Mouse (Mus musculus): ENCODE data around the gene Abhd17a. TPM values are rescaled to one million over a fixed set of nuclear protein-coding genes. Genes with fewer than 3 reads are reported as not detected.

Abhd17a gene
- polyA plus RNA-seq, 1 experiment from 2014 or later: 121 TPM

DNA sequence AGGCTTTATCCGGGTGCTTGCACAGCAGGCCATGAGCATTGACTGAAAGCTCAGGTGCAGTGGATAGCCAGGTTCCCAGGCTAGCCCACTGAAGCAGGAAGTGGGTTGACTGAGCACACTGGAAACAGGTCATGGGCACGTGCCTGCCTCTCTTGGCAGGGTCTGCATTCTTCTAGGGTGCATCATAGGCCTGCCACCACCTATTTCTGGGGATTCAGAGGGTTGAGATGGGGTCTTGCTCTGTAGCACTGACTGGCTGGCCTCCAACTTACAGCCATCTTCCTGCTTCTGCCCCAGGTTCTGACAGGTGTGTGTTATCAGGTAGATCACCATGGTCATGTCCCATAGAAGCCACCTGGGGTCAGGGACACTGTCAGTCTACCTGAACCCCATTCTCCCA lies 14.8 kb upstream of the Abhd17a start:
- H3K4me1 ChIP-seq (ENCODE audit: control insufficient read depth, insufficient read depth, low read length): peaks cover 11% of the 10 kb centered on the region
- no peak overlapping the region for H3K4me3 ChIP-seq (ENCODE audit: low read depth, low read length)
- H3K36me3 ChIP-seq (ENCODE audit: control insufficient read depth, insufficient read depth, low read length): peaks cover 14% of the 10 kb centered on the region
- no peak for DNase-seq (ENCODE audit: low spot score)
- H3K27me3 ChIP-seq (ENCODE audit: control insufficient read depth, insufficient read depth, low read length): no peaks in the 10 kb centered on the region
- 94% methylated on average over 2 of the region's 2 CpGs for WGBS
- ATAC-seq (ENCODE audit: insufficient number of reproducible peaks, low FRiP score, low TSS enrichment, low read depth): no peak
- no peak overlapping the region for H3K27ac ChIP-seq (replicated peaks; ENCODE audit: low read depth, low read length)
- no peaks in the 10 kb centered on the region for H3K9me3 ChIP-seq (ENCODE audit: control insufficient read depth, low read length)
- H3K4me2 ChIP-seq (ENCODE audit: low read depth, severe bottlenecking): no peak overlapping the region
- H3K9ac ChIP-seq (ENCODE audit: low read length): no peak overlapping the region

DNA sequence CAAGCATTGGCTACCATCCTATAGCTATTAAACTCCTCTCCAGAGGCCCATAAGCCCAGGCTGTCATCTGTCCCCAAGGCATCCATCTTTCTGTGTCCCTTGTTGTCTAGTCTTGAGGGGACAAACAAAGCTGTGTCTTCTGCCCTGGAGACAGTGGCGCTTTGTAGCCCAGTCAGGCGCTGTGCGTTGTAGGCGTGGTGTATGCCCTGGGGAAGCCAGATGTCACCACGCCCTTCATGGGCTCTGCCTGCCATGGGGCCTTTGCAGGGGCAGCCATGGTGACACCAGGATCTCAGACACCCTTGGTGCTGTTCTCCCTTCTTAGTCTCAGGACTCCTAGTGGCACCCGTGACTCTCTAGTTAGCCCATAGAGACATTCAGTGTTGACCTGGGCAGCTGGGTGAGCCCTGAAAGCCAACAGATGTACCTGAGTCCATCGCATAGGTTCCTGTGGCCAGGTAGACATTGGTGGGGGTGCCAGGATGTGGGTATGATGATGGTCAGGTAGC lies 13.9 kb upstream of the Abhd17a start:
- no peak for DNase-seq (ENCODE audit: low spot score)

DNA sequence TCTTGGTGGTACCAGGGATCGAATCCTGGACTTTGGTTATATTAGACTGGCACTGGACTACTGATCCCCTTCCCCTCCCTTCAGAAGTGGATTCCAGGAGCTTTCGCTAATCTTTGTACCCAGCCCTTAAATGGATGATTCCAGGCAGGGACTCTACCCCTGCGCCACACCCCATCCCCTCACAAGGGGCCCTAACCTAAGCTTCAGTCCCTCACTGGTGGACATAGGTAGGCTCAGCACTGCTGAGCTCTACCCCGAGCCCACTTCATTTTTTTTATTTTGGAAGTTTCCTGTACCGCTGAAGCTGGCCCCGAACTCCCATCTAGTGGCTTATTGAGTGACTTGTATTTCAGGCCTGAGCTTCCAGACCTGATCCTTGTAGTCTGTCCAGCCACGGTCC lies 13.2 kb upstream of the Abhd17a start:
- Histone ChIP-seq H3K4me1 (ENCODE audit: control insufficient read depth, insufficient read depth, low read length) (peaks cover 11% of the 10 kb centered on the region), H3K4me2 (ENCODE audit: low read depth, severe bottlenecking) (peak overlapping the region; percentile 90), H3K9ac (ENCODE audit: low read length) (peak overlapping the region; percentile 53), H3K36me3 (ENCODE audit: control insufficient read depth, insufficient read depth, low read length) (peaks cover 11% of the 10 kb centered on the region), H3K27ac (replicated peaks; ENCODE audit: low read depth, low read length) (peak overlapping the region; percentile 73; the same call in 1 of the 2 replicates), H3K27me3 (ENCODE audit: control insufficient read depth, insufficient read depth, low read length) (no peaks in the 10 kb centered on the region), H3K9me3 (ENCODE audit: control insufficient read depth, low read length) (no peaks in the 10 kb centered on the region), H3K4me3 (ENCODE audit: low read depth, low read length) (peak overlapping the region; percentile 71)
- 34% methylated on average over 7 of the region's 7 CpGs for WGBS
- ATAC-seq (ENCODE audit: insufficient number of reproducible peaks, low FRiP score, low TSS enrichment, low read depth): 0 out of 2 replicates have a peak, but pooled peaks have one; percentile 0
- no peak for DNase-seq (ENCODE audit: low spot score)

More for the DNA sequence above, 13.9 kb upstream of the Abhd17a start:
- peaks cover 11% of the 10 kb centered on the region for H3K4me1 ChIP-seq (ENCODE audit: control insufficient read depth, insufficient read depth, low read length)
- H3K36me3 ChIP-seq (ENCODE audit: control insufficient read depth, insufficient read depth, low read length): peaks cover 14% of the 10 kb centered on the region
- H3K4me3 ChIP-seq (ENCODE audit: low read depth, low read length): peak overlapping the region; percentile 71
- H3K9me3 ChIP-seq (ENCODE audit: control insufficient read depth, low read length): no peaks in the 10 kb centered on the region
- H3K27ac ChIP-seq (replicated peaks; ENCODE audit: low read depth, low read length): no peak overlapping the region
- no peak for ATAC-seq (ENCODE audit: insufficient number of reproducible peaks, low FRiP score, low TSS enrichment, low read depth)
- 86% methylated on average over 7 of the region's 7 CpGs for WGBS
- H3K27me3 ChIP-seq (ENCODE audit: control insufficient read depth, insufficient read depth, low read length): no peaks in the 10 kb centered on the region
- H3K4me2 ChIP-seq (ENCODE audit: low read depth, severe bottlenecking): peak overlapping the region; percentile 90; the same call in 1 of the 2 replicates
- H3K9ac ChIP-seq (ENCODE audit: low read length): peak overlapping the region; percentile 53; the same call in 1 of the 2 replicates

DNA sequence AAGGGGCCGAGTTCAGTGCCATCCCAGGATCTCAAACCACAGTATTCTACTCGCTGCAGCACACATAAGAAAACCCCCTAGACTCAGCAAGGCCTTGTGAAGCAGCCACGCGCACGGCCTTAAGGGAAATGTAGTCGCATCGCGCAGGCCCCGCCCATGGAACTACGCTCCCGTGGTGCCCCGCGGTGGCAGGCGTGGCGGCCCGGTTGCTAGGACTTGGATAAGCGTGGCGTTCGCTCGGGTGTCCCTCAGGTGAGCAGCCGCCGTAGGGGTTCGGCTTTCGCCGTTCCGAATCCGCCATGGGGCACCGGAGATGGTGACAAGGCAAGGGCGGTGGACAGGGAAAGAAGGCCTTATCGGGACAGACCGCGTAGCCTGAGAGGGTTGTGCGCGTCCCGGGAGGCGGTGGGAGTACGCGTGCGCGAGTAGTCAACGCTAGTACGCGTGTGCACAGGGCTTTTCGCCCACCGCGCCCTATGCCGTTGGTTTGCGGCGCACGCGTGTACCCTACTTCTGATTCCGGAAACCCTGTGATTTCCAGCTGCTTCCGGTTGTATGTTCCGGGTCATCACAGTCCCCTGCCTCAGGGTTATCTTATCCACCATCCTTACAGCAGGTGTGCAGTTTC lies 12.7 kb upstream of the Abhd17a start, which contains the start of the genes Scamp4 and Adat3:
Gene Scamp4 (plus strand): TSS at position 175 of the 628 bp plus-strand sequence.
Gene Adat3 (plus strand): TSS at position 183 of the 628 bp plus-strand sequence.
- WGBS: under 1% methylated on average over 54 of the region's 54 CpGs
- ATAC-seq (ENCODE audit: insufficient number of reproducible peaks, low FRiP score, low TSS enrichment, low read depth) (peak; percentile 91), DNase-seq (ENCODE audit: low spot score) (peak; percentile 94)

DNA sequence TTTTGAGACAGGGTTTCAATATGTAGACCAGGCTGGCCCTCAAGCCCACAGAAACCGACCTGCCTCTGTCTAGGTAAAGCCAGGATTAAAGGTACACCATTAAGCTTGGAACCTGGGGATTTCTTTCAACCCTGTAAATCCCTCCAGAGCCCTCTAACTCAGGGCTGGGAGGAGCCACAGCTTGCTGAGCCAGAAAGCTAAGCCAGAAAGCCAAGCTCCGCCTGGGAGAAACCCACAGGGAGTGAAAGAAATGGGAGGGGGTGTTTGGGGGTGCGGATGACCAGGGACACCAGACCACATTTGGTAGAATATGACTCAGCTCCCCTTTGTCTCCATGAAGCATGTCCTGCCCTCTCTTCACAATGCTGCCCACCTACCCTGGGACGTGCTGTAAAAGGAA lies 6.2 kb upstream of the Abhd17a start:
- Histone ChIP-seq H3K27me3 (ENCODE audit: control insufficient read depth, insufficient read depth, low read length) (no peaks in the 10 kb centered on the region), H3K4me3 (ENCODE audit: low read depth, low read length) (no peak overlapping the region), H3K4me2 (ENCODE audit: low read depth, severe bottlenecking) (no peak overlapping the region), H3K36me3 (ENCODE audit: control insufficient read depth, insufficient read depth, low read length) (no peaks in the 10 kb centered on the region), H3K9ac (ENCODE audit: low read length) (no peak overlapping the region), H3K9me3 (ENCODE audit: control insufficient read depth, low read length) (no peaks in the 10 kb centered on the region), H3K4me1 (ENCODE audit: control insufficient read depth, insufficient read depth, low read length) (no peaks in the 10 kb centered on the region), H3K27ac (replicated peaks; ENCODE audit: low read depth, low read length) (no peak overlapping the region)
- 43% methylated on average over 4 of the region's 4 CpGs for WGBS
- no peak for ATAC-seq (ENCODE audit: insufficient number of reproducible peaks, low FRiP score, low TSS enrichment, low read depth)
- no peak for DNase-seq (ENCODE audit: low spot score)

More for the DNA sequence above, 12.7 kb upstream of the Abhd17a start, which contains the start of the genes Scamp4 and Adat3:
- H3K4me1 ChIP-seq (ENCODE audit: control insufficient read depth, insufficient read depth, low read length): peaks cover 11% of the 10 kb centered on the region
- no peaks in the 10 kb centered on the region for H3K9me3 ChIP-seq (ENCODE audit: control insufficient read depth, low read length)
- peak within 1 kb of the TSS; percentile 53 for H3K9ac ChIP-seq (ENCODE audit: low read length)
- H3K27me3 ChIP-seq (ENCODE audit: control insufficient read depth, insufficient read depth, low read length): no peaks in the 10 kb centered on the region
- H3K36me3 ChIP-seq (ENCODE audit: control insufficient read depth, insufficient read depth, low read length): peaks cover 9% of the 10 kb centered on the region
- H3K4me2 ChIP-seq (ENCODE audit: low read depth, severe bottlenecking): peak within 1 kb of the TSS; percentile 90
- peak within 1 kb of the TSS; percentile 71 for H3K4me3 ChIP-seq (ENCODE audit: low read depth, low read length)
- H3K27ac ChIP-seq (replicated peaks; ENCODE audit: low read depth, low read length): peak within 1 kb of the TSS; percentile 73

DNA sequence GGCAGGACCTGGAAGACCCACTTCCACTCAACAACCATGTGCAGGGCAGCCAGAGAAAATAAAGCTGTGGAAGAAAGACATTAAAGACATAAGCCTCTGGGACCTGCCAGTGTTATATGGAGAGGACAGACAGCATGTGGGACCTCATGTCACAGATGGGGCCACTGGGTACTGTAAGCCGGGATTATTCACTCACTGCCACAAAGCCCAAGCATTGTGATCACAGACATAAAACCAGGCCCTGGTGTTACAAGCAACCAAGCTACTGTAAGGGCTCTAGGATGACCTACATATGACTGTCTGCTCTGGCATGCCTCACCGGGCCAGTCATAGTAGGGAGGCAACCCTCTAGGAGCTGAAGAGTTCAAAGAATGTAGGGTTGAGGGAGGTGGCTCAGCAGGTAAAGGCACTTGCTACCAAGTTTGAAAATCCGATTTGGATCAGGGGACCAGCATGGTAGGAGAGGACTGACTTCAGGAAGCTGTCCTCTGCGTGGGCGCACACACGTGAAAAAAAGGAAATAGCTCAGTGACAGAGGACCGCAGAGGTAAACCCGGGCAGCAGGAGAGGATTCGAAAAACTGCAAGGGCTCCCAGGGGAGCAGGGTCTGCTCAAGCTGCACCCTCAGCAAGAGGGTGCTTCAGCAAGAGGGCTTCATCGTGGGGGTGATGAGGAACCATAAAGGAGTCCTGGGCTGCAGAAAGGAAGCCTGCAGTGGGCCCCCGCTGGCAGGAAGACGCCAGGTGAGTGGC lies 838 bp downstream of the Abhd17a start:
- H3K4me3 ChIP-seq (ENCODE audit: low read depth, low read length): peak overlapping the region; percentile 82
- H3K4me1 ChIP-seq (ENCODE audit: control insufficient read depth, insufficient read depth, low read length): peaks cover 13% of the 10 kb centered on the region
- no peak overlapping the region for H3K27ac ChIP-seq (replicated peaks; ENCODE audit: low read depth, low read length)

DNA sequence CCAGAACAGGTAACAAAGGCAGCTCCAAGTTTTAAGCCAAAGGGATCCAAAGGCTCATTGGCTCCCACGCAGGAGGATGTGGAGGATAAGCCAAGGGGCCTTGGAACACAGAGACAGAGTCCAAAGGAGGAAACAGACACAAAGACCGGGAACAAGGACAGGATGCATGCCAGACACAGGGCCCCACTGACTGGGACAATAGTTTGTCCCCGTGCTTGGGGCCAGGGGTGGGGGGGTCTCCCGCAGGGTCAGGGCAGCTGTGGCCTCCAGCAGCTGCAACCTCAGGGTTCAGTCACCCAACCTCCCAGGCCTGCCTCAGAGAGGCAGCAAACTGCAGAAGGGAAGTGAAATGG lies 2.9 kb downstream of the Abhd17a start:
- Histone ChIP-seq H3K4me3 (ENCODE audit: low read depth, low read length) (no peak overlapping the region), H3K9ac (ENCODE audit: low read length) (no peak overlapping the region), H3K4me1 (ENCODE audit: control insufficient read depth, insufficient read depth, low read length) (peaks cover 13% of the 10 kb centered on the region), H3K27me3 (ENCODE audit: control insufficient read depth, insufficient read depth, low read length) (no peaks in the 10 kb centered on the region), H3K9me3 (ENCODE audit: control insufficient read depth, low read length) (no peaks in the 10 kb centered on the region), H3K27ac (replicated peaks; ENCODE audit: low read depth, low read length) (peak overlapping the region; percentile 68; the same call in 1 of the 2 replicates), H3K36me3 (ENCODE audit: control insufficient read depth, insufficient read depth, low read length) (peaks cover 10% of the 10 kb centered on the region), H3K4me2 (ENCODE audit: low read depth, severe bottlenecking) (no peak overlapping the region)
- DNase-seq (ENCODE audit: low spot score) (no peak), ATAC-seq (ENCODE audit: insufficient number of reproducible peaks, low FRiP score, low TSS enrichment, low read depth) (no peak)
- 58% methylated on average over 3 of the region's 4 CpGs for WGBS

More for the DNA sequence above, 838 bp downstream of the Abhd17a start:
- no peak for ATAC-seq (ENCODE audit: insufficient number of reproducible peaks, low FRiP score, low TSS enrichment, low read depth)
- H3K4me2 ChIP-seq (ENCODE audit: low read depth, severe bottlenecking): peak overlapping the region; percentile 78
- H3K9ac ChIP-seq (ENCODE audit: low read length): peak overlapping the region; percentile 82
- 21% methylated on average over 12 of the region's 12 CpGs for WGBS
- no peaks in the 10 kb centered on the region for H3K27me3 ChIP-seq (ENCODE audit: control insufficient read depth, insufficient read depth, low read length)
- H3K9me3 ChIP-seq (ENCODE audit: control insufficient read depth, low read length): no peaks in the 10 kb centered on the region
- DNase-seq (ENCODE audit: low spot score): no peak
- peaks cover 7% of the 10 kb centered on the region for H3K36me3 ChIP-seq (ENCODE audit: control insufficient read depth, insufficient read depth, low read length)
